Mouse (Mus musculus) bone marrow macrophage, adult 2 months (primary cell): ENCODE results near the gene Sh2d1b1.

Experiments
- CTCF ChIP-seq: IDR thresholded peaks from 2 replicates; pipeline ENCODE4 v1.5.1; 2012; ENCODE audit warnings: low read depth, mild to moderate bottlenecking, low read length, moderate library complexity
- POLR2A ChIP-seq: IDR thresholded peaks from 2 replicates; pipeline ENCODE4 v1.6.1; 2012; ENCODE audit warnings: mild to moderate bottlenecking, low read depth, low read length, borderline replicate concordance

DNA sequence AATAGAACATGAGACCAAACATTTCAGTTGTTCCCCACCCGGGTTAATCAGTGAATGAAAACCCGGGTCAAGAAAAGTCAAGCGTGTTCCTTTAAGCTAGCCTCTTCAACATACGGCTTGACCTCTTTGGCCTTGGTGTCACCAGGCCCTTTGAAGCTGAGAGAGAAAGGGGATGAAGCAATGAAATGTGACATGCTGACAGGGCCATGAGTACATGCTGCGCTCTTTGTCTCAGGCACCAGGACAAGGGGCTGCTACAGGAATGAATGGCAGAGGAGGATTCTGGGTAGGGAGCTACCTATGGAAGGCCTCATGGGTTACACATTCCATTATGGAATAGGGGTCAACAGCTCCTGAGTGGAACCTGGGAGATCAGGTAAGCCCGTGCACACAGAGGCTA, 26.0 kb downstream of the Sh2d1b1 start:
- TF ChIP-seq POLR2A = no peak
- TF ChIP-seq CTCF = no peak
